Mouse (Mus musculus): ENCODE measurements around the gene Ucn. TPM values are rescaled to one million over a fixed set of nuclear protein-coding genes. Genes with fewer than 3 reads are reported as not detected.

Gene Ucn
- total RNA-seq, 4 experiments from 2014 or later = not detected

- DNase-seq (ENCODE audit: low spot score) = no peak
Observed at GRCm38 (mm10) chr5:31108000-31108490, 30.6 kb downstream of the Ucn start, which contains the start of gene Slc30a3. Slc30a3 (minus strand) TSS chr5:31108237.

DNA sequence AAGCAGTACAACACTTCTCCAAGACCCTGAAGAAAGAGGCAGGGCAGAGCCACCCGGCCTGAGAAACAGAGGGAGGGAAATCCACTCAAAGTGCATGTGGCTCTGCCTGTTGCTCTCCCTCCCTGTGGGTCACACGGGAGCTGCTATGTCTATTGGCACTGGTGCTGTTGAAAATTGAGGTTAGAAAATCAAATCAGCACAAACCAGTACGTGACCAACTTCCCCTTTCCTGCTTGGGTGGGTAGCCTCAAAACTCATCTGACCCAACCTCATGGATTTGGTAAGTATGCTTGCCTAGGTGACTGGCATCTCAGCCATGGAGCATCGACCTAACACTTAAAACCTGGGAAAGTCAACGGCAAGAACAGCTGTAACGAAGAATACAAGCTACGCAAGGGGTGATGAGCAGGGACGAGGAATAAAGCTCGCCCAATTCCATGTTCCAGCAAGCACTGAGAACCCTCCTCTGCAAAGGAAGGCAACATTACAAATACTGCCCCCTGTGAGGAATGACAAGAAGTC lies 32.8 kb downstream of the Ucn start, which contains the start of gene Dnajc5g:
Dnajc5g (plus strand) TSS at position 472 of the 522 bp plus-strand sequence.
- DNase-seq (ENCODE audit: low spot score) = no peak

- DNase-seq (ENCODE audit: low spot score) = no peak
Observed at GRCm38 (mm10) chr5:31095711-31096480, 42.7 kb downstream of the Ucn start.

DNA sequence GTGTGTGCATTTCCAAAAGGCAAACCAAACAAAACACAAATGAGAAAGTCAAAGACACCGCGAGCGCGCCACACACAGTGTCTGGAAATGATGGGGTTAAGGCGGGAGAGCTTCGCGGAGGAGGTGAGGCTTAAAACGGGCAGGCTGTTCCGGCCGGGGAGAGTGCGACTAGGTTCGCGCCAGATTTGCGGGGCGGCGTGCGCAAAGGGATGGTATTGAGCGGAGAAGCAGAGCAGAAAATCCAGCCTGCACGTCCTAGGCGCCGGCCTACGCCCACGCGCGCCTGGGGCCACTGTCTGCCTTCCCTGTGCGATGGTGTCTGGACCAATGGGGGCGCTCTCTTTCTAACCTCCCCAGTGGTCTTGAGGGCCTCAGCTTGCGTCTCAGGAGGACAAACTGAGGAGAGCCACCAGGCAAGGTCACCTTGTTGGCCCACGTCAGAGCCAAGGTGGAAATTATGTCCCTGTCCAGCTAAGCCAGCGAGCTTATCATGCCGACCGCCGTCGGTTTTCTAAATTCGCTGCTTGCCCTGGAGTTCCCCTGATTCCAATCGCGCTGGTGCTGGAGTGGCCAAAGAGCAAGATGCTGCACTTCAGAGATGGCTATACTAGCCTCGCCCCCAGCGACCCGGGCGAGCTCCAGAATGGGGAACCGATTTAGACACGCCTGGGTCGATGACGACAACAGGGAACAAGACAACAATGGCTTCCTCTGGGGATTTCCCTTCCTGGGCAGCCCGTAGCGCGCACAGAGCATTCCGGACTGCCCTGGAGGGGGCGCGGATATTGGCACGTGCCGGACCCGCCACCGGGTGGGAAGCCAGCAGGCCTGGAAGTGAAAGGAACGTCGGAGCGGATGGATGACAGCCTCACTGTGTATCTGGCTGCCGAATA lies 43.6 kb downstream of the Ucn start:
- peak; percentile 67 for DNase-seq (ENCODE audit: low spot score)

GRCm38 (mm10) chr5:31094100-31094798 lies 44.4 kb downstream of the Ucn start:
- DNase-seq (ENCODE audit: low spot score) = no peak

GRCm38 (mm10) chr5:31093151-31094041 lies 45.2 kb downstream of the Ucn start:
- DNase-seq (ENCODE audit: low spot score) = no peak

- no peak for DNase-seq (ENCODE audit: low spot score)
Observed at GRCm38 (mm10) chr5:31092231-31092975, 46.2 kb downstream of the Ucn start.

Other genes starting within 250 kb of the Ucn start
- 100 to 1,000 TPM; 140 to 164 (median 156) TPM for gene Ost4, start 231.0 kb downstream of the Ucn start, total RNA-seq (2022)
- 10 to 100 TPM; 13.9 to 16.6 (median 16.0) TPM for gene Emilin1, start 225.4 kb downstream of the Ucn start, total RNA-seq (2022)
- 10 to 100 TPM; 23.8 to 31.8 (median 26.6) TPM for gene Khk, start 217.4 kb downstream of the Ucn start, total RNA-seq (2022)
- gene Cgref1, start 193.2 kb downstream of the Ucn start, total RNA-seq (2022) = under 1 TPM; 0.37 to 0.97 (median 0.60) TPM
- gene Preb, start 178.5 kb downstream of the Ucn start, total RNA-seq (2022) = 10 to 100 TPM; 82.1 to 97.6 (median 89.6) TPM
- 1 to 10 TPM in 1 of 4 experiments, under 1 TPM in 3; 0.85 to 1.9 (median 0.91) TPM for gene Tcf23, start 170.2 kb downstream of the Ucn start, total RNA-seq (2022)
- gene Atraid, start 90.5 kb downstream of the Ucn start, total RNA-seq (2022) = 10 to 100 TPM; 51.3 to 56.5 (median 53.1) TPM
- gene Slc5a6, start 89.9 kb downstream of the Ucn start, total RNA-seq (2022) = 10 to 100 TPM; 10.8 to 18.8 (median 12.4) TPM
- 10 to 100 TPM; 13.0 to 17.3 (median 16.3) TPM for gene Cad, start 84.0 kb downstream of the Ucn start, total RNA-seq (2022)
- not detected for gene Dnajc5g, start 32.5 kb downstream of the Ucn start, total RNA-seq (2022)
- under 1 TPM in 1 of 4 experiments, not detected in 3; 0.16 TPM for gene Slc30a3, start 30.6 kb downstream of the Ucn start, total RNA-seq (2022)
- gene Trim54, start 22.1 kb downstream of the Ucn start, total RNA-seq (2022) = 100 to 1,000 TPM; 360 to 427 (median 392) TPM
- gene Mpv17, start 15.4 kb upstream of the Ucn start, total RNA-seq (2022) = 10 to 100 TPM; 48.1 to 63.1 (median 53.9) TPM
- 1 to 10 TPM in 1 of 4 experiments, under 1 TPM in 3; 0.29 to 3.4 (median 0.55) TPM for gene Gm29609, start 41.1 kb upstream of the Ucn start, total RNA-seq (2022)
- gene Gtf3c2, start 41.3 kb upstream of the Ucn start, total RNA-seq (2022) = 10 to 100 TPM; 23.6 to 33.3 (median 26.4) TPM
- 10 to 100 TPM; 62.1 to 65.5 (median 62.7) TPM for gene Snx17, start 54.4 kb upstream of the Ucn start, total RNA-seq (2022)
- 10 to 100 TPM; 40.2 to 53.8 (median 44.7) TPM for gene Eif2b4, start 54.6 kb upstream of the Ucn start, total RNA-seq (2022)
- 10 to 100 TPM in 1 of 4 experiments, 1 to 10 TPM in 3; 7.1 to 11.2 (median 8.1) TPM for gene Zfp513, start 63.5 kb upstream of the Ucn start, total RNA-seq (2022)
- gene Ppm1g, start 81.9 kb upstream of the Ucn start, total RNA-seq (2022) = 10 to 100 TPM; 45.3 to 71.9 (median 57.3) TPM
- 10 to 100 TPM; 75.9 to 87.9 (median 81.8) TPM for gene Nrbp1, start 102.0 kb upstream of the Ucn start, total RNA-seq (2022)
- gene Gm9970, start 102.4 kb upstream of the Ucn start, total RNA-seq (2022) = under 1 TPM in 2 of 4 experiments, not detected in 2; 0.72 to 0.87 TPM
- 1 to 10 TPM; 1.3 to 2.5 (median 1.6) TPM for gene Krtcap3, start 112.9 kb upstream of the Ucn start, total RNA-seq (2022)
- 10 to 100 TPM; 33.9 to 50.7 (median 42.3) TPM for gene Ift172, start 152.3 kb upstream of the Ucn start, total RNA-seq (2022)
- gene Fndc4, start 157.3 kb upstream of the Ucn start, total RNA-seq (2022) = 1 to 10 TPM; 2.6 to 5.6 (median 5.2) TPM
- gene Gckr, start 158.6 kb upstream of the Ucn start, total RNA-seq (2022) = not detected

Measured in heart, adult 8-10 months (tissue).